Mouse (Mus musculus) stomach, postnatal 0 days (tissue): ENCODE data around the gene Dync1h1.

Experiments
- CTCF ChIP-seq: IDR thresholded peaks from 2 replicates; pipeline ENCODE4 v1.5.1; 2016; ENCODE audit warnings: antibody characterized with exemption, low read depth, mild to moderate bottlenecking, moderate library complexity
- EP300 ChIP-seq: optimal IDR thresholded peaks from 2 replicates; pipeline ENCODE3; 2016; ENCODE audit warnings: antibody characterized with exemption

- TF ChIP-seq CTCF (0 out of 2 replicates have a peak, but pooled peaks have one; percentile 28), EP300 (no peak)
Measured at GRCm38 (mm10) chr12:110650241-110650641, 49.0 kb downstream of the Dync1h1 start.
